Mouse (Mus musculus): ENCODE measurements around the gene Tmem123.

Gene Tmem123

DNA sequence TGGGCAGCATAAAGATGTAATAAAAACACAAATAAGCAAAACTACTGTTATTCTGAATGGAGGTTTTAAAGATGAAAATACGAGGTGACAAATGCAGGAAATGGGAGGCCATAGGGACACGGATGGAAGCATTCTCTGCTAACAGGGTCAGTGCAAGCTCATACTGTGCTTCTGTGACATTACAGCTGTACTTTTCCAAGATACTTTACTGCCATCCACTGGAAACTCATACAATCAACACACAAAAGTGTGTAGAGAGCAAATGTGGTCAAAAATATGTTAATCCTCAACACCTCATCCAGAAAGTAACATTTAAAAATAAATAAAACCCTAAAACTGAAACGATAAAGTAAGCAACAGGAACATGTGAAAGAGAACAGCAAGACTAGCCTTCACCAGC is 58.9 kb downstream of the Tmem123 start:
- no peak for DNase-seq (ENCODE audit: low read depth in 2 of 2, low spot score in 2 of 2)

DNA sequence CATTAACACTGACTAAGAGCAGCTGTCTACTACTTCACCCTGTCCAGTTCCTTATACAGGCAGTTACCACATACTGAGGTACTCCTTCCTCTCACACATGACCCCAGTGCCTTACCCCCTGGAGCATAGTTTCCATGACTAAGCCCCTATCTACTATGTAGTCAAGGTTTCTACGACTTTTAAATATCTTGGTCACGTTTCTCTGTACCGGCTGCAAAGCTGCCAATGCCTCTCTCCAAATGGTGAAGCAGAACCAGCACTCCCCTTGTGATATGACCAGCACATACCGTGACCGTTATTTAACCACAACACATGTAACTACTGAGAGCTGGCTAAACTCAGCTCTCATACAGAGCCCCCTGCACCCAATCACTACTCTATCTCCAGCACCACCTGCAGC is 61.1 kb downstream of the Tmem123 start:
- no peak for DNase-seq (ENCODE audit: low read depth in 2 of 2, low spot score in 2 of 2)

DNA sequence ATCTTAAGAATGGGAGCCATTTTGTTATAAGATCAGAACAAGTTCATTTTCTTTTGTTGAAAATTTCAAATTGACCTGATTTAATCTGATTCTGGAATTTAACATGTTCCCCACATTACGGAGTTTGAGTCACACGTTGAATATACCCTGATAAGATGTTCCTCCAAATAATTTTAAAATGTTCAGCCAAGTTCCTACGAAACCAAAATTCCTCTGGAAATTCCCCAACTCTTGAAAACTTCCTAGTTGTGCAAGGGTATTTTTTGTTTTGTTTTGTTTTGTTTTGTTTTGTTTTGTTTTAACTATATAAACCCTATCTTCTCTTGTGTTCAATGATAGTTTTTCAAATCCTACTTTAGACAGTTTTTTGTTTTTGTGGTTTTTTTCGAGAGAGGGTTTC is 64.9 kb downstream of the Tmem123 start:
- no peak for DNase-seq (ENCODE audit: low read depth in 2 of 2, low spot score in 2 of 2)

DNA sequence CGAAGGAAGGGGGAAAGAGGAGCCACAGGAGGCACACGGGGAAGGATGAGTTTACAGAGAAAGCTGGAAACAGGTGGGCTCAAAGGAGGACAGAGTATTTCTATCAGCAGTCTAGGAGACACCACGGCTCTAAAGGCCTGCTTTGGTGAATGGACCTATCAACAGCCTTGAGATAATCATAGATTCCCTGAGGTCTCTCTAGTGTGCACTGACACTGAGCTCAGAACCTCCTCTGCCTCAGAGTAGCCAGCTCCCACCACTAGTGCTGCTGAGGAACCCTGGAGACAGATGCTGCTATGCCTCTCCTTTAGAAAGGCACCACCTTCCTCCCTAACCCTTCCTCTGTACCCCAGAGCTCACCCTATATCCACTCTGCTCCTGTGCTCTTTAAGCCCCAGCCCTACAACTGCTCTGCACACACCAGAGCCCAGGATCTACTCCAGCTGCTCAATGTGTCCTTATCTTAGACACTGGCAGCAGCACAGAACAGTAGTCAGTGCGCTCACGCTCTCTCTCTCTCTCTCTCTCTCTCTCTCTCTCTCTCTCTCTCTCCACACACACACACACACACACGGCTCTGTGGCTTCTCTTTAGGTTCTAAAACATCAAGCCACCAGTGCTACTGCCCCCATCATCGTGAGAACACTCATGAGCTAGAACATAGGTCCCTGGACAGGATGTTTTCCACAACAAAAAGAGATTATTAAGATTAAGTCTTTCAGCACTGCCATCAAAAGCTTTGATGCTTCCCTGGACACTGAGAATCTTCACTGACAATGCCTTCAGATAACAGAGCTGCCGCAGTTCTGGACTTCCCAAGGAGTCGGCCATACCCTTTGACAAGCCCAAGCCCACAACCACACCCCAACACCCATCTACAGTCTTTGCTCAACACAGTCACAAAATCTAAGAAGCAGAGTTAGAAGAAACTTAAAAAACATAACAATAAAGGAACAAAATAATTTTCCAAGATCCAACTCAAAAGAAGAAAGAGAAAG is 66.0 kb downstream of the Tmem123 start:
- DNase-seq (ENCODE audit: low read depth in 2 of 2, low spot score in 2 of 2): peak in 1 of 2 experiments; percentile 5

DNA sequence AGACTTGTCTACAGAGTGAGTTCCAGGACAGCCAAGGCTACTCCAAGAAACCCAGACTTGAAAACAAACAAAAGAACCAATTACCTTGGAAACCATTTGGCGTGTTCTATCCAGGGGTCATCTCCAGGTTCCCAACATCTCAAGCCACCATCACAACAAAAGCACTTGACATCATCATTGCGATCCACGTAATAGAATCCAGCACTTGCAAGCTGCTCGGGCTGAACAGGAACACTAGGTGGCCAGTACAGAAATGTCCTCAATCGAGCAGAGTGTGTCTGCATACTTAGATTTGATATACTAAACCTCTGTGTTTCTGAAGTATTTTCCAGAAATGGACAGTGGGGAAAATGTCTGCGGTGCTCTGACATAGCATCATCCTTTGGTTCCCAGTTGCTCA is 69.6 kb downstream of the Tmem123 start:
- DNase-seq (ENCODE audit: low read depth in 2 of 2, low spot score in 2 of 2): no peak

DNA sequence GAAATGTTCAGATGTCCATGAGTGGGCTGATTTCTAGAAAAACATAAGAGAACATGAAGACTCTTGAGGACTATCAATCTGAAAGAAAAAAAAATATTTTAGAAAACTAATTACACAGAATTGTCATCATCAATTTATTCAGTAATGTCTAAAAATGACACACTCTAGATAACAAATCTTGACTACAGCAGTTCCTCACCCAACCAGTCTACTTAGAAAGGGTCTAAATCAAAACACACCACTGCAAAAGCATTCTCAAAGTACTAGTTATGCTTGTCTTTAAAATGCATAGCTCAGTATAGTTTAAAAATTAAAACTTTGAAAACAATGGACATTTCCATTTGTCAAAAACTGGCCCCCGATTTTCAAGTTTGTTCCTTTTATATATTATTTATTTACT is 71.5 kb downstream of the Tmem123 start:
- no peak for DNase-seq (ENCODE audit: low read depth in 2 of 2, low spot score in 2 of 2)

DNA sequence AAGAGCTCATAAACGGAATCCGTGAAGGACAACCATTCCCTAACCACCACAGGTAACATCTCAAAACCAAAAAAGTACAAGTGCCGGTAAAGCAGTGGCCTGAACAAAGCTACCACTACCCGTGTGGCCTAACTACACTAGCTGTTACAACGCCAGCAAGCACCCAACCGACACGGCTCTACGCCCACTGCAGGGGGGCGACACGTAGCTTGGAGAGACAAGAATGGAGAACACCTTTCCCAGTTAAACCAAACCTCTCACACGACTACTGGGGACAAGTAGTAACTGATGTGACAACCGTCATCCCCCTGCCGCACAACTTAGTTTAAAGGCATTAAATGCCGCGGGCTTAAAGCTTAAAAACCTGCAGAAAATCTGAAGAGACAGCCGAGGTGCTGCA is 72.5 kb downstream of the Tmem123 start:
- DNase-seq (ENCODE audit: low read depth in 2 of 2, low spot score in 2 of 2): no peak

DNA sequence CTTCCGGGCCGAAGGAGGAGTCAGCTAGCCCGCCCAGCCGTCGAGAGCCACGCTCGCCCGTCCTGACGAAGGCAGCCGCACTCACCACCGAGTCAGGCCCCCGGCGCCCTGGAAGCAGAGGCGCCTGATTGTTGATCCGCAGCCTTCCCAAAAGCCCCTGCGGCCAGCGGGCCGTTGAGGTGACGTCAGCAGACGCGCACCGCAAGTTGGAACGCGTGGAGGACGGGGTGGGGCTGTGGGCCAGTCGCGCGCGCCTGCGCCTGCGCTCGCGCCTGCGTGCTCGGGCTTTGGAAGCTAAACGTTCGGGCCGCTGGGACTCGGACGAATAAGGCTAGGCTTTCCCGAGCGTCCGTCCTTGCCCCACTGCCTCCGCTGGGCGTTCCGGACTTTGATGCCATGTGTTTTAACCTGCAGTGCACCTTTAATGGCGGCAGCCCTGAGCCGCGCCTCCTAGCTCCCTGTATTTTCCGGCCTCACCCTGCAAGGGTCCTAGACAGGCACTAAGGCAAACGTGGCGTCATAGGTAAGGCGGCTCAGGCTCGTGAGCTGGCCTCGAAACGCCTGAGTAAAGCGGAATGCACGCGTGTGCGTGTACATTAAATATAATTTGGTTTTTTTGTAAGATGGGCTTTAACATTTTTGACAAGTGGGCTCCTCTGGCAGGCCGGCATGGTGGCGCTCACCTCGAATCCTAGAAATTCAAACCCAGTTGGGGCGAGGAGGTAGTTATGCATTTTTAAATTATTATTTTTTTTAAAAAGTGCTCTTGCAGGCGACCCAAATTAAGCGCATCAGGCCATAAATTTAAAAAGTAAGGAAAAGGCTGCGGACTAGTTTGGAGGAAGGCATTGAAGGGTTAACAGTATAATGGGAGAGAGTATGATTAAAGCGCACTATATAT is 73.3 kb downstream of the Tmem123 start, which contains the start of gene Birc2:
Gene Birc2, minus strand, starts transcription at position 160 of the 901 bp plus-strand sequence.
- peak; percentile 92 for DNase-seq (ENCODE audit: low read depth in 2 of 2, low spot score in 2 of 2)

DNA sequence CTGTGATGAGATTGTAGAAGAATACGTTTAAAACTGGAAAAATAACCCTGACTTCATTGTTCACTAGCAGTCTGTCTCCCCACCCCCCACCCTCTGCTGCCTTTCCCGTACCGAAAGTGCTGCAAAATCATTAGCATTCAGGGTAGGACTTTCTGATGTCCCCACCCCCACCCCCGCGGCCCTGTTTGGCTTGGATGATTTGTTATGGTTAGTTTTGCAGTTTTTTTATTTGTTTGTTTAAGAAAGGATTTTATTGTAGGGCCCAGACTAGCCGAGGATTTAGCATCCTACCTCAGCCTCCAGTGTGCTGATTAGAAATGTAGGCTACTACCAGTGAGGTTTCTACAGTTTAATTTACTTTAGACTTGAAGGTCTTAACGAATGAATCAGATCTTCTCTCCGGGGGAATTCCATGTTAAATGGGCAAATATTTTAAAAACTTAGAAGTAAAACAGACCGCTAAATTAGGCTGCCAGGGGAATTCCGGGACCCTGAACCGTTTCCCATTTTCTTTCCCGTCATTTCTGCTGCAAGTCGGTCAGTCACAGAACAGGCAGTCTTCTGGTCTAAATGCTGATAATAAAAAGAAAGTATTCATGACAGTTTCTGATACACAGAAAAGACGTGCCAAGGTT is 74.1 kb downstream of the Tmem123 start:
- no peak for DNase-seq (ENCODE audit: low read depth in 2 of 2, low spot score in 2 of 2)

DNA sequence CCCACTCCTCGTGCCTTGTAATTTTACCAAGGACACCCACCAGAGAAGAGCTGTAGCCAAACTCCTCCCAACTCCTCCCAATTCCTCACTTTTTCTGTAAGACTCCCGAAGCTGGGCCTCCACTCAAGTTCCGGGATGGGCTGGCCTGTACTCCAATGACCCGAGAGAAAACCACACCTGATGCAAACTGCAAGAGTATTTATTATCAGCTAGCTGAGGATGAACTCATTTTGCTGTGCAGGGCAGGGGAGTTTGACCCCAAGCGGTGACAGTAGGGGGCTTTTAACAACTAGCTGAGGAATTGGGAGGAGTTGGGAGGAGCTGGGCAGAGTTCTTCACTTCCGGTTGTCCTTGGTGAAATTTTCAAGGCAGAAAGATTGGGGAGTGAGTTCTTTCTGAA is 77.4 kb downstream of the Tmem123 start:
- no peak for DNase-seq (ENCODE audit: low read depth in 2 of 2, low spot score in 2 of 2)

Measured in CD8-positive naive resting alpha-beta T cell, adult 2 months (primary cell).